ENCODE assay signal across 9 mouse cellular contexts in genomic region chrX:21828975-21829374, GRCm38 (mm10).
DNase-seq lines count a peak whose midpoint lies in the region; ATAC-seq and TF ChIP-seq lines count a peak whose summit lies in the region.
"Had no signal": no experiment of that assay in that cellular context is flagged by ENCODE, and none has a peak within 500 bp of the region (broad histone marks: within the 10 kb centered on the region; RNA-seq: fewer than 3 reads in every experiment).

No protein-coding gene starts in this region.

- no peaks in the 10 kb centered on the region for H3K4me1 ChIP-seq in cerebellum, adult 2 months (ENCODE audit: control insufficient read depth, insufficient read depth, low read length)
- no peaks in the 10 kb centered on the region for H3K4me1 ChIP-seq in kidney, postnatal 0 days (replicated peaks; ENCODE audit: insufficient read depth, low read length)
- H3K4me1 ChIP-seq: embryonic facial prominence, embryonic 13.5 days had no signal

- no peak for DNase-seq in cerebellum, adult 2 months
- DNase-seq in cerebellum, adult 11-12 months = no peak
- peak; percentile 8 for DNase-seq in layer of hippocampus, adult 11-12 months (ENCODE audit: low spot score)
- DNase-seq in layer of hippocampus, adult 9-10 months (ENCODE audit: low spot score) = no peak
- peak; percentile 4 for DNase-seq in adrenal gland, adult 2 months
- DNase-seq in kidney, postnatal 0 days (ENCODE audit: low spot score) = peak; percentile 36
- peak; percentile 21 to 30 for DNase-seq in right cerebral cortex, adult 2 months (ENCODE audit: low spot score in 2 of 2)
- no peak for DNase-seq in gastrocnemius, postnatal 25 days

- H3K27ac ChIP-seq in cerebellum, adult 2 months (ENCODE audit: insufficient read depth, low read length) = no peak overlapping the region
- no peak overlapping the region for H3K27ac ChIP-seq in kidney, postnatal 0 days
- H3K27ac ChIP-seq: embryonic facial prominence, embryonic 13.5 days had no signal

- no peak for TF ChIP-seq POLR2A in cerebellum, adult 2 months (IDR thresholded peaks at IDR 0.05; ENCODE audit: borderline replicate concordance, insufficient read depth, low read length)

- H3K4me3 ChIP-seq in cerebellum, adult 2 months (replicated peaks; ENCODE audit: insufficient read depth, low read depth, low read length) = no peak overlapping the region
- H3K4me3 ChIP-seq in kidney, postnatal 0 days (replicated peaks; ENCODE audit: low read depth, low read length) = no peak overlapping the region
- H3K4me3 ChIP-seq: embryonic facial prominence, embryonic 13.5 days had no signal

- no peaks in the 10 kb centered on the region for H3K27me3 ChIP-seq in cerebellum, adult 2 months (ENCODE audit: control insufficient read depth, insufficient read depth, low read length)
- no peaks in the 10 kb centered on the region for H3K27me3 ChIP-seq in kidney, postnatal 0 days (ENCODE audit: insufficient read depth, low read length)
- H3K27me3 ChIP-seq: embryonic facial prominence, embryonic 13.5 days had no signal

- no peak for ATAC-seq in kidney, postnatal 0 days (replicated peaks; ENCODE audit: low FRiP score, low read depth)

- no peak overlapping the region for H3K4me2 ChIP-seq in kidney, postnatal 0 days (ENCODE audit: low read length)
- H3K4me2 ChIP-seq: embryonic facial prominence, embryonic 13.5 days had no signal

- 0 out of 2 replicates have a peak, but pooled peaks have one; percentile 8 for TF ChIP-seq CTCF in cerebellum, adult 2 months (IDR thresholded peaks at IDR 0.05; ENCODE audit: borderline replicate concordance, insufficient read depth, low read depth, low read length)
- TF ChIP-seq CTCF in kidney, postnatal 0 days (IDR thresholded peaks at IDR 0.05; ENCODE audit: low read depth) = peak; percentile 65

- no peaks in the 10 kb centered on the region for H3K9me3 ChIP-seq in kidney, postnatal 0 days (replicated peaks; ENCODE audit: low read length)
- H3K9me3 ChIP-seq: embryonic facial prominence, embryonic 13.5 days had no signal

- H3K36me3 ChIP-seq in kidney, postnatal 0 days (ENCODE audit: insufficient read depth, low read length) = no peaks in the 10 kb centered on the region
- H3K36me3 ChIP-seq: embryonic facial prominence, embryonic 13.5 days had no signal

- H3K9ac ChIP-seq in kidney, postnatal 0 days (ENCODE audit: low read depth, low read length) = no peak overlapping the region
- H3K9ac ChIP-seq: embryonic facial prominence, embryonic 13.5 days had no signal

Comparison
In these comparisons a context has a peak if more than half of its experiments do, and no peak if none do; other contexts are left out.
1. DNase-seq: peak in layer of hippocampus, adult 11-12 months (single experiment), adrenal gland, adult 2 months (single experiment), kidney, postnatal 0 days (single experiment) and right cerebral cortex, adult 2 months (2 of 2); none in cerebellum, adult 2 months (0 of 2), cerebellum, adult 11-12 months (single experiment), layer of hippocampus, adult 9-10 months (single experiment) and gastrocnemius, postnatal 25 days (single experiment).